Mouse (Mus musculus) kidney, adult 2 months (tissue): ENCODE measurements around the gene Bmper.

Experiments
- CTCF ChIP-seq: fragments of 200-500 bp; conservative IDR thresholded peaks from 2 replicates; pipeline ENCODE4 v1.5.1; 2011; ENCODE audit warnings: low read depth, mild to moderate bottlenecking, control low read depth, low read length, moderate library complexity, mixed read lengths; ENCODE audit not compliant: insufficient read depth, insufficient read length
- POLR2A ChIP-seq: fragments of 200-500 bp; IDR thresholded peaks from one replicate; pipeline ENCODE4 v1.6.1; 2011; ENCODE audit warnings: low read depth, low read length, control low read depth

DNA sequence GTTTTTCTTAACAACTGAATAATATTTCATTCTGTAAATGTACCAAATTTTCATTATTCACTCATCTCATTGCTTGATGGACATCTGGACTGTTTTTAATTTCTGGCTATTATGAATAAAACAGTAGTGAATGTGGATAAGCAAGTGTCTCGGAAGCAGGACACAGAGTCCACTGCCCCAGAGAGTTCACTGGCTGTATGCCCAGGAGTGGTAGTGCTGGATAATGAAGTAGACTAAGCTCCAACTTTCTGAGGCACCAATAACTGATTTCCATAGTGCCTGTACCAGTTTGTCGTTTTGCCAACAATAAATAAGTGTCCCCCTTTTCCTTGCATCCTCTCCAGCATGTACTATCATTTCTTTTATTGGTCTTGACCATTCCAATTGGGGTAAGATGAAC lies 190.1 kb downstream of the Bmper start:
- no peak for TF ChIP-seq CTCF
- no peak for TF ChIP-seq POLR2A
